Mouse (Mus musculus): ENCODE measurements around the gene Samm50.

Gene Samm50

DNA sequence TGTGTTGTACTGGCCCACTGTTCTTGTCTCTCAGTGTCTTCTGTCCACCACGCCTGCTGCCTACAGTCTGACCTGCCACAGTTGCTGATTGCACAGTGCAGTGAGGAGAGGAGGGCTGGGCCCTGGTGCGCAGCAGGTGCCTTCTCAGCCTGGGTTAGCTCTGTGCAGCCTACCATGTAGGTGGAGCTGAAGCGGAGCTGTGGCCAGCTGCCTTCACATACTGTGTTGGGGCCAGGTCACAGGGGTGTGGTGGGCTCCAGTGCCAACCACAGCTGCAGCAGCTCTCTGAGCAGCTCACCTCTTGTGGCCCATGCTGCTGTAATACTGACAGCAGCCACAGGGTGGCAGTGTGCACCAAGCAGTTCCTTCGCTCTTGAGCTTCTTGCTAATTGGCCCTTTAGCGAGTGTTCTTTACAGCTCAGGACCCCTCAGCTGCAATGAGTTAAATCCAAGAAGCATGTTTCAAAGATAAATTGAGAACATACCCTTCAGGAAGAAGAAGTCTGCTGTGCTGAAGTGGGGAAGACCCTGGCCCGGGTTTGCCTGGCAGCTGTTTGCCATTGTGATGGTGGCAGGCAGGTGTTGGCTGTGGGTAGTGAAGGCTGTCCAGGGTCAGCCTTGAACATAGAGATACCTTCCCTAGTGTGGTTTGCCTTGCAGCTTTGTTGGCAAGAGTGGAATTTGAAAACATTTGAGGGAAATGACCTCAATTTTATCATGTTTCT, 20.2 kb downstream of the Samm50 start:
- DNase-seq = peak; percentile 90

- no peak for DNase-seq
Observed at GRCm38 (mm10) chr15:84212756-84213105, 20.7 kb downstream of the Samm50 start.

GRCm38 (mm10) chr15:84213162-84213739, 21.2 kb downstream of the Samm50 start:
- DNase-seq = no peak

- no peak for DNase-seq
Observed at GRCm38 (mm10) chr15:84214476-84214875, 22.4 kb downstream of the Samm50 start.

DNA sequence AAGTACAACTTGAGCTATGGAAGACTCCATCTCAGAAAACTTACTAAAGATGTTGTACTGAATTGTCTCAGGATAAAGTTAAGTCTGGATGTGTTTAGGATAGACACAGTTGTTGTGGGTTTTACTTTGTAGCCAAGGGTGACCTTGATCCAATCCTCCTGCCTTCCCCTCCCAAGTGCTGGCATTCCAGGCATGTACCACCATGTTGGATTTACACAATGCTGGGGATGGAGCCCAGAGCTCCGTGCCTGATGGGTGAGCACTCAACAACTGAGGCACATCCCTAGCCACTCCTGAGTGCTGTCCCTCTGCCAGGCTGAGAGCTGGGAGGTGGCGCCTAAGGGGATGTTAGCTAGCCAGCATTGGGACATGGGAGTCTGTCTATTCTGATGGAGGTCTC, 23.2 kb downstream of the Samm50 start:
- DNase-seq = no peak

GRCm38 (mm10) chr15:84216026-84216425, 24.0 kb downstream of the Samm50 start:
- DNase-seq = no peak

- no peak for DNase-seq
Observed at GRCm38 (mm10) chr15:84216461-84217084, 24.5 kb downstream of the Samm50 start.

DNA sequence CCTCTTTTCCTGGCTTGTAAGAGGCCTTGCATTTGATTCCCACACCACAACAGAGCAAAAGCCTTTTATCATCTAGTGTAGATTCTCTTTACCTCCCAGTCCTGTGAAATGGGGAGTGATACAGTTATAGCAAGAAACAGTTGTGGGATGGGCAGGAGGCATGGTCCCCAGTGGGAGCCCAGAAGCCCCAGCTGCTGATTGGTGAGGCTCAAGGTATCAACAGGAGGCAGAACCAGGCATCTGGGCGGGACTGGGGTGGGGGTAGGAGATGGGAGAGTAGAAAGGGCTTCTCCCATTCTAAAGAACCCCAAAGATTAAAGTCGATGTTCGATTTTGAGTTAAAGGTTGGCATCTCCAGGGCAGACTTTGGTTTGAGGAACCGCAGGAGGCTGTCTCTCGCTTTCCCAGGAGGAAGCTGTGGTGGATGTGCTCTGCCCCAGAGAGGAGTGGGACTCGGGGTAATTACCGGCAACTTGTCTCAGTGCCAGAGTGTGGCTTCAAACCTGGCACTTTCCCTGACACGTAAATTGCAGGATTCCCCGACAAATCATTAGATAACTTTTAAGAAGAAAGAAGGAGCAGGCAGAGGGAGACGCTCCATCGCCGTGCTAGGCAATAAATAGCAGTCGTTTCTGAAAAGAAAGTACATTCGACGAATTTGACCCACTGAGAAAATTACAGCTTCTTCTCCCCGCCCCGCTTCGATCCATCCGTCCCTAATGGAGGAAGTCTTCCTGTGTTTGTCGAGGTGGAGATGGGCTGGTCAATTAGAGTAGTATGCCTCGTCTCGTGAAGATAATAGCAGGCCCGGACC, 26.1 kb downstream of the Samm50 start:
- peak; percentile 33 for DNase-seq

GRCm38 (mm10) chr15:84218783-84219271, 26.8 kb downstream of the Samm50 start:
- no peak for DNase-seq

DNA sequence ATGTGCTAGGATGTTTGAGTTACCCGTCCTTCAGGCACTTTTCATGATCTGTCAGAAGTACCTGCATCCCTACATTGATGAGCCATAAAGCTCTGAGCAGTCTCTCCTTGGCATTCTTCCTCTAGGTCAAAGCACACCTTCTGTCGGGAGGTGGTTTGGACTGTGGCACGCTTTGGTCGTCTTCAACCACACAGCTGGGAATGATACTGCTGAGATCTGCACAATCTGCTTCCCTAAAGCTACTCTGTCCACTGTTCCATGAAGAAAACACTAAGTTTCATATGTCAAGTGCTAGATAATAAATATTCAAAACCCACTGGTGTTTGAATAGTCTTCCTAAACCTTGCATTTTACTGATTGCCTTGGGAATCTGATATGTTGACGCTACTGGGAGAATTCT, 29.5 kb downstream of the Samm50 start:
- no peak for DNase-seq

- DNase-seq = no peak
Observed at GRCm38 (mm10) chr15:84223423-84223822, 31.4 kb downstream of the Samm50 start.

GRCm38 (mm10) chr15:84224779-84225178, 32.7 kb downstream of the Samm50 start:
- no peak for DNase-seq

- DNase-seq = no peak
Observed at GRCm38 (mm10) chr15:84226918-84227317, 34.9 kb downstream of the Samm50 start.

DNA sequence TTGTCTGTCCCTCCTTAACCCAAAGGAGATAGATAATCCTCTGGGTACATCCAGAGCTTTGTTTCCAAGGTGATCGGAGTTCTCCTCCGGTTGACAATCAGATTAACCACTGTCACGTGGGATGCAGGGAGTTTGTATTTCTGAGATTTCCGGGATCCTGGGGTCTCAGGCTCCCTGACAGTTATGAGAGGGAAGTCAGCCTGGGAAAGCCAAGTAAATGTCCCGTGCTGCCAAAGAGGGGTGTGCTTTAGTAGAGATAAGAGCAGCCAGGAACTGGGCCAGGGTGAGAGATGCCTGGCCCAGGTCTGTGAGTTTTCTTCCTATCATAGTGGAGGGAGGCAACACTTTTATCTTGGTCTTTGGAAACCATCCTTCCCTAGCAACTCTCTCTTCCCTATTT, 38.6 kb downstream of the Samm50 start:
- peak; percentile 59 for DNase-seq

- DNase-seq = peak; percentile 89
Observed at GRCm38 (mm10) chr15:84231113-84231712, 39.2 kb downstream of the Samm50 start.

- peak; percentile 76 for DNase-seq
Observed at GRCm38 (mm10) chr15:84231721-84232561, 39.9 kb downstream of the Samm50 start, which contains the start of gene Parvb. Parvb (plus strand) TSS chr15:84232043.

- no peak for DNase-seq
Observed at GRCm38 (mm10) chr15:84232609-84233008, 40.6 kb downstream of the Samm50 start.

GRCm38 (mm10) chr15:84234794-84235581, 42.9 kb downstream of the Samm50 start:
- no peak for DNase-seq

DNA sequence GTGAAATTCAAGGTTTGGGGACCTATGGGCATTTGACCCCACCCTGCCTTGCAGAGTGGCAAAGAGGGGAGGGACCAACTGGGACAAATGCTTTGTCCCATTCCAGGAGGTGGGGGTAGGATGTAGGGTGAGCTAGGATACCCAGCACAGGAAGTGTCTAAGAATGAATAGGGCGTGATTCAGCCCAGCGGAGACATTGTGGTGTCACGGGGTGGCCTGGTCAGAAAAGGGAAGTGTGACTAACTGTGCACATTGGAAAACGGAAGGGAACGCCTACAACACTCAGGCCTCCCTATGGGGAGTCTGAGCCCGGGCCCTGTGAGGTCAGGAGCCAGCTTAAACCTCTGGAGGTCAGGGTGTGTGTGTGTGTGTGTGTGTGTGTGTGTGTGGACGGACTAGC, 43.6 kb downstream of the Samm50 start:
- DNase-seq = peak; percentile 41

DNA sequence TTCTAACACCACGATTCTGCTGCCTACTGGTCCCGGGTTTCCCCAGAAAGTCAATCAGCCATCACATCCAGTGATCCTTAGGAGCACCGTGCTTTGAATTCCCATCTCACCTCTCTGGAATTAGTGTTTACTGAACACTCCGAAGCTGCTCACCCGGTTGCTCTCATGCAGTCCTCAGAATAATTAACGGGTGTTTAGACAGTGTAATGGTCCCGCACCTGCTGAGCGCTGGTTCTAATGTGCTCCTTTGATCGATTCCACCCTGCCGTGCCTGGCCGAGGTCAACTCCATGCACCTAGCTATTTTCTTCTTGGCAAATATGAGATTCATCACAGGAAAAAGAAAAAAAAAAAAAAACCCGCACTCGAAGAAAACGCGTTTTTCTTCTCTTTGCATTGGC, 46.5 kb downstream of the Samm50 start:
- no peak for DNase-seq

DNA sequence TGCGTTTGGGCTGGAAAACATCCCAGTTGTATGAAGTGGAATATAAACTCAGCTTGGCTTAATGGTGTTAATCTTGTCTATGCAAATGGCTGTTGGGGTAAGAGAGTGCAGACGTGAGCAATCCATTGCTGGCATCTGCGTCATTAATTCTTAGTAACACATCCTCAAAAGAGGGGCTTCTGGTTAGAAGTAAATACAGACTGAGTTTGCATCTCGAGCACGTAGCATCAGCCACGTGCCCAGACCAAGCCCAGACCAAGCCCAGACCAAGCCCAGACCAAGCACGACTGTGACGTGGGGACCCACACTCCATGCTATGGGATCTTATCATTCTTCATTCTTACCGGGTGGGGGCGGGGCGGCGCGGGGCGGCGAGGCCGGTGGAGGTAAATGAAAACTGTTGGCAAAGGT, 47.0 kb downstream of the Samm50 start:
- DNase-seq = no peak

Data from liver (tissue).